Mouse (Mus musculus) regulatory T cell (primary cell): ENCODE measurements around the gene Vmac.

Source experiments
- in situ Hi-C: fragments of 300-600 bp; cut with MboI, MseI; formaldehyde crosslinking; loops from one replicate; pipeline ENCODE4 v1.15.1; 2025; ENCODE audit warnings: high pct_unique_total_duplicates

Gene Vmac

GRCm38 (mm10) chr17:56686801-56687200 is 31.0 kb downstream of the Vmac start:
- in situ Hi-C loops, result no loop called here

- in situ Hi-C loops, result no loop called here
These were observed 33.2 kb downstream of the Vmac start for GRCm38 (mm10) chr17:56684649-56685048.

GRCm38 (mm10) chr17:56683546-56684140 is 34.2 kb downstream of the Vmac start:
- in situ Hi-C loops, result no loop called here

- in situ Hi-C loops, result no loop called here
These were observed 34.9 kb downstream of the Vmac start for GRCm38 (mm10) chr17:56682880-56683279.

GRCm38 (mm10) chr17:56681791-56682190 is 36.0 kb downstream of the Vmac start:
- in situ Hi-C loops, result no loop called here

- in situ Hi-C loops, result no loop called here
These were observed 44.0 kb downstream of the Vmac start for GRCm38 (mm10) chr17:56673647-56674416.

- in situ Hi-C loops, result no loop called here
These were observed 44.7 kb downstream of the Vmac start, which contains the start of gene Ranbp3 for GRCm38 (mm10) chr17:56672941-56673646. TSS of gene Ranbp3 (plus strand) at chr17:56673294.

GRCm38 (mm10) chr17:56669766-56670165 is 48.1 kb downstream of the Vmac start:
- in situ Hi-C loops, result loop anchor here (5.0 kb wide), 2 partner anchors 52 to 107 kb away; no protein-coding TSS in a partner anchor

- in situ Hi-C loops, result loop anchor here (5.0 kb wide), 2 partner anchors 51 to 106 kb away; no protein-coding TSS in a partner anchor
These were observed 49.3 kb downstream of the Vmac start for GRCm38 (mm10) chr17:56668384-56669144.

- in situ Hi-C loops, result loop anchor here (5.0 kb wide), 2 partner anchors 50 to 105 kb away; no protein-coding TSS in a partner anchor
These were observed 50.2 kb downstream of the Vmac start for GRCm38 (mm10) chr17:56667591-56667990.

- in situ Hi-C loops, result loop anchor here (5.0 kb wide), 2 partner anchors 49 to 104 kb away; no protein-coding TSS in a partner anchor
These were observed 51.4 kb downstream of the Vmac start for GRCm38 (mm10) chr17:56666384-56666783.

GRCm38 (mm10) chr17:56664333-56664732 is 53.5 kb downstream of the Vmac start:
- in situ Hi-C loops, result no loop called here
